ENCODE assay signal across 9 mouse cellular contexts in genomic region chr13:42828978-42829377, GRCm38 (mm10).
A peak's percentile ranks its signal among the peaks of the same experiment; 100 is the strongest.
DNase-seq lines count a peak whose midpoint lies in the region; ATAC-seq lines count a peak whose summit lies in the region.
"Had no signal": no experiment of that assay in that cellular context is flagged by ENCODE, and none has a peak within 500 bp of the region (broad histone marks: within the 10 kb centered on the region; RNA-seq: fewer than 3 reads in every experiment).

No protein-coding gene starts in this region.

- H3K4me2 ChIP-seq in hindbrain, embryonic 13.5 days = no peak overlapping the region
- H3K4me2 ChIP-seq in hindbrain, embryonic 11.5 days (replicated peaks; ENCODE audit: low read depth, low read length) = no peak overlapping the region
- H3K4me2 ChIP-seq in embryonic facial prominence, embryonic 11.5 days (ENCODE audit: low read depth, low read length) = no peak overlapping the region
- H3K4me2 ChIP-seq in midbrain, embryonic 13.5 days (replicated peaks) = no peak overlapping the region

- no peak overlapping the region for H3K27ac ChIP-seq in hindbrain, embryonic 13.5 days
- H3K27ac ChIP-seq in hindbrain, embryonic 11.5 days (ENCODE audit: low read depth, low read length) = no peak overlapping the region
- no peak overlapping the region for H3K27ac ChIP-seq in embryonic facial prominence, embryonic 11.5 days (replicated peaks; ENCODE audit: low read depth, low read length)
- H3K27ac ChIP-seq in midbrain, embryonic 13.5 days = no peak overlapping the region

- H3K4me3 ChIP-seq in hindbrain, embryonic 13.5 days = no peak overlapping the region
- H3K4me3 ChIP-seq in hindbrain, embryonic 11.5 days (ENCODE audit: low read depth, low read length) = no peak overlapping the region
- no peak overlapping the region for H3K4me3 ChIP-seq in embryonic facial prominence, embryonic 11.5 days (ENCODE audit: low read depth, low read length)
- H3K4me3 ChIP-seq in midbrain, embryonic 13.5 days (replicated peaks) = no peak overlapping the region
- H3K4me3 ChIP-seq: megakaryocyte, embryonic 14.5 days had no signal

- ATAC-seq in hindbrain, embryonic 13.5 days (ENCODE audit: low FRiP score) = peak; percentile 47
- no peak for ATAC-seq in hindbrain, embryonic 11.5 days (ENCODE audit: low FRiP score)
- 0 out of 2 replicates have a peak, but pooled peaks have one; percentile 34 for ATAC-seq in embryonic facial prominence, embryonic 11.5 days (replicated peaks; ENCODE audit: insufficient number of reproducible peaks, low FRiP score, low TSS enrichment, low read depth)
- ATAC-seq in midbrain, embryonic 13.5 days = no peak

- no peaks in the 10 kb centered on the region for H3K27me3 ChIP-seq in hindbrain, embryonic 13.5 days
- H3K27me3 ChIP-seq in hindbrain, embryonic 11.5 days (ENCODE audit: control insufficient read depth, insufficient read depth, low read length) = no peaks in the 10 kb centered on the region
- H3K27me3 ChIP-seq in embryonic facial prominence, embryonic 11.5 days (ENCODE audit: control insufficient read depth, insufficient read depth, low read length) = no peaks in the 10 kb centered on the region
- H3K27me3 ChIP-seq in midbrain, embryonic 13.5 days = no peaks in the 10 kb centered on the region
- H3K27me3 ChIP-seq: megakaryocyte, embryonic 14.5 days had no signal

- WGBS in hindbrain, embryonic 13.5 days = 50% methylated on average over 9 of the region's 9 CpGs
- 56% methylated on average over 9 of the region's 9 CpGs for WGBS in hindbrain, embryonic 11.5 days
- 33% methylated on average over 9 of the region's 9 CpGs for WGBS in embryonic facial prominence, embryonic 11.5 days
- 47% methylated on average over 9 of the region's 9 CpGs for whole genome bisulfite sequencing in midbrain, embryonic 13.5 days

- peaks cover 7% of the 10 kb centered on the region for H3K4me1 ChIP-seq in hindbrain, embryonic 13.5 days (replicated peaks)
- H3K4me1 ChIP-seq in hindbrain, embryonic 11.5 days (replicated peaks; ENCODE audit: control insufficient read depth, insufficient read depth, low read length) = no peaks in the 10 kb centered on the region
- H3K4me1 ChIP-seq in embryonic facial prominence, embryonic 11.5 days (ENCODE audit: control insufficient read depth, insufficient read depth, low read length) = no peaks in the 10 kb centered on the region
- peaks cover 8% of the 10 kb centered on the region for H3K4me1 ChIP-seq in midbrain, embryonic 13.5 days (replicated peaks)
- H3K4me1 ChIP-seq: megakaryocyte, embryonic 14.5 days had no signal

- intact Hi-C loops in left cerebral cortex, postnatal 14 days (cut with DNase I) = no loop called here

- H3K9ac ChIP-seq in hindbrain, embryonic 13.5 days = no peak overlapping the region
- no peak overlapping the region for H3K9ac ChIP-seq in hindbrain, embryonic 11.5 days (ENCODE audit: low read depth, low read length)
- H3K9ac ChIP-seq in embryonic facial prominence, embryonic 11.5 days (replicated peaks; ENCODE audit: low read length) = no peak overlapping the region
- no peak overlapping the region for H3K9ac ChIP-seq in midbrain, embryonic 13.5 days (replicated peaks)

- no peak for DNase-seq in hindbrain, embryonic 11.5 days (ENCODE audit: low spot score)
- peak; percentile 49 for DNase-seq in embryonic facial prominence, embryonic 11.5 days (ENCODE audit: low spot score)
- peak; percentile 44 for DNase-seq in heart, postnatal 4 days
- peak; percentile 70 for DNase-seq in lung, postnatal 36 days
- no peak for DNase-seq in left cerebral cortex, postnatal 14 days (ENCODE audit: low spot score in 2 of 2)
- DNase-seq in right cerebral cortex, postnatal 36 days (ENCODE audit: low spot score in 2 of 2) = no peak

- no peaks in the 10 kb centered on the region for H3K36me3 ChIP-seq in hindbrain, embryonic 13.5 days
- no peaks in the 10 kb centered on the region for H3K36me3 ChIP-seq in hindbrain, embryonic 11.5 days (ENCODE audit: control insufficient read depth, insufficient read depth, low read length)
- H3K36me3 ChIP-seq in embryonic facial prominence, embryonic 11.5 days (replicated peaks; ENCODE audit: control insufficient read depth, insufficient read depth, low read depth, low read length) = no peaks in the 10 kb centered on the region
- no peaks in the 10 kb centered on the region for H3K36me3 ChIP-seq in midbrain, embryonic 13.5 days

- no peaks in the 10 kb centered on the region for H3K9me3 ChIP-seq in hindbrain, embryonic 13.5 days
- no peaks in the 10 kb centered on the region for H3K9me3 ChIP-seq in hindbrain, embryonic 11.5 days (ENCODE audit: control insufficient read depth, low read length)
- H3K9me3 ChIP-seq in embryonic facial prominence, embryonic 11.5 days (replicated peaks; ENCODE audit: control insufficient read depth, low read length) = no peaks in the 10 kb centered on the region
- H3K9me3 ChIP-seq in midbrain, embryonic 13.5 days = no peaks in the 10 kb centered on the region

Comparison
In these comparisons a context has a peak if more than half of its experiments do, and no peak if none do; other contexts are left out.
1. ATAC-seq: peak in hindbrain, embryonic 13.5 days (single experiment) and embryonic facial prominence, embryonic 11.5 days (single experiment); none in hindbrain, embryonic 11.5 days (single experiment) and midbrain, embryonic 13.5 days (single experiment).
2. DNase-seq: peak in embryonic facial prominence, embryonic 11.5 days (single experiment), heart, postnatal 4 days (single experiment) and lung, postnatal 36 days (single experiment); none in hindbrain, embryonic 11.5 days (single experiment), left cerebral cortex, postnatal 14 days (0 of 2) and right cerebral cortex, postnatal 36 days (0 of 2).